Mouse (Mus musculus) telencephalon, adult 2 months (tissue): ENCODE data around the gene Card14.
"Not testable (repeated sequence)": the region's sequence is repeated elsewhere in the genome, so short reads cannot be mapped to it uniquely, and the experiment has no call there.

Source experiments
- DNase-seq: peaks from one replicate; pipeline ENCODE4 v3.0.0-alpha.2; 2011; ENCODE audit warnings: low read depth, low spot score

Card14 gene

DNA sequence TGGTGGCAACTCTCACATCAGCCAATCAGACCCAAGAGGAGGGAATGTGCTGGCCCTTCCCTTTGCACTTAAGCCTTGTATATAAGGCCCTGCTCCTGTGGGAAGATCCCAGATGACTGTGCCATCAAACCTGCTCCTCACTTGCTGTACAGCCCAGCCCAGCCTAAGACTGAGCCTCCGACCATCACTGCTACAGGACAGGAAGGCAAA, at the start of gene Card14:
TSS of gene Card14 (plus strand) at position 111 of the 210 bp plus-strand sequence.
- no peak for DNase-seq

DNA sequence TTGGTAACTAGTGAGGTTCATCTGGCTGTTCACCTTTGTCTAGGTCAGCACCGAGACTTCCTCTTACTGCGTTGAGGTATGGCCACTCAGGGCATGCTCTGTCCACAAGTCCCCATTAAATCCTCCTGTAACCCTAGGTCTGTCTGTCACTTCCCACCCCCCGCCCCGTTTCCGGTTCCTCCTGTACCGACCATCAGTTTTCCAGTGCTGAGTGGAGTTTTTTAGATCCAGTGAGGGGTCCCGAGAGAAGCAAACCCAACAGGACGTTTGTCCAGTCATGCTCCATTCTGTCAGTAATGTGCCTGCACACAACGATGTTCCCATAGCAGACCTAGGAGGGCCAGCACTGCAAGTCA, 49.4 kb upstream of the Card14 start:
- no peak for DNase-seq

DNA sequence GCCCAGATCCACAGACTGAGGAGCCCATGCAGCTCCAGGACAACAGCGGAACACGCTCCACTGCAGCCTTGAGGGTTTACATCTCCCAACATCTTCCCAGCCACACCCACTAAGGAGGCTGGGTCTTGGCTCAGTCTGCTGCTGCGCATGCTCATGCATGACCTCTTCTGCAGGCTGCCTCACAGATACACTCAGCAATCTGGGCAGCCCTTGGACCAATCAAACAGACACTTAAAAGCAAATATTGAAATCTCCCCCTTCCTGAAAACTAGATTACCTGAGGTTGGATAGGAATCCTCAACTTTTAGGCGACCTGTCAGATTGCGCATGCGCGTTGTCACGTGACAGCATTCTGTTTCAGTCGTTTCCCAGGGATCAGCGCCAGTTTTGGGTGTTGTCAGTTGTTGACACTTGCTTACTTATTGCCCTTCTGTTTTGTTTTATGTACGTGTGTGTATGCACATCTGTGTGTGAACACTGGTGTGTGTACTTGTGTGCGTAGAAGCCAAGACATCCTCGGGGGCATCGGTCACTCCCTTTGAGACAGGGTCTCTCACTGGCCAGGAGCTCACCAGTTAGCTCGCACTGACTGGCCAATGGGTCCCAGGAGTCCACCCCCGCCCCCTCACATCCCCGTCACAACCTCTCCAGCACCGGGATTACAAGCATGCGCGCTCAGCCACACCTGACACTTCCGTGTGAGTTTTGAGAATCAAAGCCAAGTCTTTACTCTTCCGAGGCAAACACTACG, 48.8 kb upstream of the Card14 start:
- no peak for DNase-seq

DNA sequence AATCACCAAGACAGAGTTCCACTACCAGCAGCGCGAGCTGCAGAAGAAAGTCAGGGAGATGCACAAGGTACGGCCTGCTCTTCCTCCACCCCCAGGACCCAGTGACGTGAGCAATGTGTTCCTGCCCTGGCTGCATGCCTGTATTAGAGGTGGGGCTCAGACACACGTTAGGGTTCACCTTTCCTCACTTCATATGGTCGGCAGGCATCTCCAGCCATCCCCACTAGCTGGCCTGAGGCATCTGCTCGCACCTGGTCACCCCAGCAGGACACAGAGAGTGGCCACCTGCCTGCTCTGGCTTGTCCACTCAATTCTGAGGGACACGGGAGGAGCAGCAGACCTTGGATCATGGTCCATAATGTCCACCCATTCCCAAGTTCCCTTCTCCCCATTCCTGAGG, 47.6 kb upstream of the Card14 start:
- no peak for DNase-seq

DNA sequence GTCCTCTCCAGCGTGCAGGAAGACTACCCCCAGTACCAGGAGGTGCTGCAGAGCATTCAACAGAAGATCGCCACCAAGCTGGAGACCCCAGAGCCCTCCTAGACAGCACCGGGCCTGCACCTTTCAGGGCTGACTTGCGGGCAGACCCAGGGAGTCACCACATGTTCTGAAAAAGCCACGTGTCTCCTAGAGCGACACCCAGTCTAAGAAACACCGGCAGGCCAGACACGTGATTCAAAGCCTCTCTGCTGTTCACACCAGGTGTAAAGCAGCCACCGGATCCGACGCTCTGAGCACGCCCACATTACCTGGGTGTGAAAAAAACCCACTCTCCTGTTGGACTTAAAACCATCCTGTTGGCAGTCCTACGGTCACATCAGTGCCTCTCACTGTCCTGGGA, 43.2 kb upstream of the Card14 start:
- no peak for DNase-seq

DNA sequence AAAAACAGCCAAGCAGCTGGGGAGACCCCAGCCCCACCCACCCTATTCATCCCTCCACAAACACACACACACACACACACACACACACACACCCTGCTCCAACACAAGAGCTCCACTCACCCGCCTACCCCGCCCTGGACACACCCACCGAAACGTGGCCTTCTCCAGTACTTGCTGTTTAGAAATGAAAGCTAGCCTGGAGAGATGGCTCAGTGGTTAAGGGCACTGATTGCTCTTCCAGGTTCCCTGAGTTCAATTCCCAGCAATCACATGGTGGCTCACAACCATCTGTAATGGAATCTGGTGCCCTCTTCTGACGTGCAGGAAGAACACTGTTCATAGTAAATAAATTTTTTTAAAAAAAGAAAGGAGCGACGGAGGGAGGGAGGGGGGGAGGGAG, 41.8 kb upstream of the Card14 start:
- DNase-seq: no peak

DNA sequence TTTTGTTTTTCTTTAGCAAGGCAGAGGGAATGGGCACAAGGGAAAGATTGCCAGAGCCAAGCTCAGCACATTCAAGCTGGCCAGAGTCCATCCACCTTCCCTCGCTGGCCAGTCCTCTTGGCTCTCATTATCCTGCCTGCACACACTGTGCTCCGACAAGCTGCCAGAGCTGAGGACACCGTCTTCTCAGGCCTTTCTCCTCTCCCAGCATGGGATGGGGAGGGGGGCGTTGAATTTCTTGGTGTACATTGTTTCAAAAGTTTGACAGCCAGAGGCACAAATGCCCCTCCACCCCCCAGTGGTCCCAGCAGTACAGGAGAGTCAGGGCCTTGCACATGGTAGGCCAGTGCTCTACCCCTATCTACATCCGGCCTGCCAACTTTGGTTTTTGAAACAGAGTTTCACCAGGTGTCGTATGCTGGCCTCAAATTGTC, 40.3 kb upstream of the Card14 start:
- DNase-seq: no peak

DNA sequence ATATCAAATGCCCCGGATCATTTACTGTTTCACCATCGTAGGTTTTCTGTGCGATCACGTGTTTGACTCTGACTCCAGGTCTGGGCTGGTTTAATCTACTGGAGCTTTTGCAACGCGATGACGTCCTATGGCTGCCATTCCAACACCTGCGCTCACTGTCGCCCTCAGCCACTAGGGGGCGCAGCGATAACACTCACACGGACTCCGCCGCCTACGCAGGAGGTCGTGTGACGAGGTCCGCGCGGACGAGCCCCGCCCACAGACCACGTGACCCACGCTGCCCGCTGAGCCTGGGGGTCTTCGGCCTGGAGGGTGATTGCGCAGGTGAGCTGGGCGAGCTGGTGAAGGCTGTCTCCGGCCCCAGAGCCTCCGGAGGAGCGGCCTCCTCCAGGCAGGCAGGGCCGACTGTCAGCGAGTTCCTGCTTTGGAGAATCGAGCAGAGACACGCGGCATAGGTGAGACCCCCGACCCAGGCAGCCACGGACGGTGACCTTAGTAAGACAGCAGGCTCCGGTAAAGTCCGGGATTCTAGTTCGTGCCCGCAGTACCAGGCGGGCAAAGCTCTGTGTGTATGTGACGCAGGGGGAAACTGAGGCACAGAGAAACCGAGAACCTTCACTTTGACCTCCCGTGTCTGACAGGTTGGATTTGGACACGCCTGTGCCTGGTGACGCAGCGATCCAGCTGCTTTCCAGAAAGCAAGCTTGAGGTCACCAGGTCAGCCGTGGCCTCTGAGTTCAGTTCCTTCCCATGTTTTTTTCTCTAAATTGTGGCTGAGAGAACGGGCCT, 39.6 kb upstream of the Card14 start, which contains the start of gene Gaa:
TSS of gene Gaa (plus strand) at position 120 of the 789 bp plus-strand sequence.
- DNase-seq: peak; percentile 84

DNA sequence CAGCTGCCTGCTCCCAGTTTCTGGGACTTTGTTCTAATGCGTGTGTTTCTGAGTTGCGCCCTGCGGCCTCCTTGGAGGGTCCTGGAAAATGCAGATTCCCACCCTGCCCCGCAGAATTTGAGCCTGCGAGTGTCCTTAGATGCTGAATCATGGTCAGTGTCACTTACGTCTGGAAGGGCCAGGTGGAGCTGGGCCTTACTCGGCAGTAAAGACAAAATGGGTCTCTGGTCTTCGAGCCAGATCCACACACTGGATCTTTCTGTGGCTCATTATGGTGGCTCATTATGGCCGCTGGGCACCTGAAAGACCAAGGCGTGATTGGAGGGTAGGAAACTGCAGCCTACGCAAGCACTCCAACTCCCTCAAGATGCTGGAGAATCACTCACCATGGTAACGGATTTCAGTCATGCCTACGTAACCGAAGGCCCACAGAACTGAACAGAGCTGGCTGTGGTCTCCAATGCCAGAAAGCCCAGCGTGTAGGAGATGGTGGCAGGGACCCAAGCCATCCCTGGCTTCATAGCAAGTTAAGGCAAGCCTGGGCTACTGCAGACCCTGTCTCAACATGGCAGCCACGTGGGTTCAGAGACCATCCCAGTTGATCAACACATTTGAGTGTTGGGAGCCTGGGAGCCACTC, 38.9 kb upstream of the Card14 start:
- DNase-seq: peak; percentile 86

DNA sequence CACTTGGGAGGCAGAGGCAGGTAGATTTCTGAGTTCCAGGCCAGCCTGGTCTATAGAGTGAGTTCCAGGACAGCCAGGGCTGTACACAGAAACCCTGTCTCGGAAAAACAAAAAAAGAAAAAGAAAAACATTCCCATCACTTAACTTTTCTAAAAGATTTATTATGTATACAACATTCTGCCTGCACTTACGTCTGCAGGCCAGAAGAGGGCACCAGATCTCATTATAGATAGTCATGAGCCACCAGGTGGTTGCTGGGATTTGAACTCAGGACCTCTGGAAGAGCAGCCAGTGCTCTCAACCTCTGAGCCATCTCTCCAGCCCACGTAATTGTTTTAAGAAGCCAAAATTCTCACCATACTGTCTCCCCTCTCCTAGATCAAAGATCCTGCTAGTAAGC, 35.1 kb upstream of the Card14 start:
- DNase-seq: not testable (repeated sequence)

DNA sequence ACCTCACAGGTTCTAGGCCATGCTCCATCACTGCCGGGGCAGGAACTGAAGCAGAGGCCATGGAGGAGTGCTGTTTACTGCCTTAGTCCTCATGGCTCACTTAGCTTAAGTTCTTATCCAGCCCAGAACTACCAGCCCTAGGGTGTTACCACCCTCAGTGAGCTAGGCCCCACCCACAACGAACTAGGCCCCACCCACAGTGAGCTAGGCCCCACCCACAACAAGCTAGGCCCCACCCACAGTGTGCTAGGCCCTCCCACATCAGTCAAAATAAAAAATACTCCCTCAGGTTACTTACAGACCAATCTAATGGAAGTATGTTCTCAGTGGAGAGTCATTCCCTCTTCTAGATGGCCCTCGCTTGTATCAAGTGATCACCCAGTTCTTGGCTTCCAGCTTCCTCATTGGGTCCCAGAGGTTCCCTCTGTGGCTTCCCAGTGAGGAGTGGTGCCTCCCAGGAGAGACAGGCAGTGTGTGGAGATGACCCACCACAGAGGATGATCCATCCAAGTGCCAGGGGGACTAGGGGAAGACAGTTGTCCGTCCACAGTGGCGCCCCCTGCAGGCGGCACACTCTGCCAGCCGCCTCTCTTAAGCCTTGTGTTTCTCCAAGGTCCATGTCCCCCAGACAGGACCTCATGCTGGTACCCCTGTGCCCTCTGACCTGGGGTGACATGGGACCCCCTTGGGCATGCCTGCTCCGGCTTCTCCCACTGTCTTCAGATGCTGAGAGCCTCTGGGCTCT, 34.2 kb upstream of the Card14 start:
- no peak for DNase-seq

DNA sequence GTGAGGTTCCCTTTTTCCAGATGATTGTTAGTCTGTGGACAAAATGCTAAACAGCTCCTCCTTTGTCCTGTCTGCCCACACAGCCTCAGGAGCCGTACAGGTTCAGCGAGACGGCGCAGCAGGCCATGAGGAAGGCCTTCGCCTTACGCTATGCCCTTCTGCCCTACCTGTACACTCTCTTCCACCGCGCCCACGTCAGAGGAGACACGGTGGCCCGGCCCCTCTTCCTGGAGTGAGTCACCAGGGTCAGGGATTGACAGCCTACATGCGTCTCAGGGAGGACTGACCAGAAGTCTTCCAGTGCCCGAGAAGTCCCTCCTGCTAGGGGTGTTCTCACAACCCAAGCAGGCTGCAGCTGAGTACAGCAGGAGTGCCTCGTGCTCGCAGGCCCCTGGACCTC, 26.5 kb upstream of the Card14 start:
- DNase-seq: no peak

DNA sequence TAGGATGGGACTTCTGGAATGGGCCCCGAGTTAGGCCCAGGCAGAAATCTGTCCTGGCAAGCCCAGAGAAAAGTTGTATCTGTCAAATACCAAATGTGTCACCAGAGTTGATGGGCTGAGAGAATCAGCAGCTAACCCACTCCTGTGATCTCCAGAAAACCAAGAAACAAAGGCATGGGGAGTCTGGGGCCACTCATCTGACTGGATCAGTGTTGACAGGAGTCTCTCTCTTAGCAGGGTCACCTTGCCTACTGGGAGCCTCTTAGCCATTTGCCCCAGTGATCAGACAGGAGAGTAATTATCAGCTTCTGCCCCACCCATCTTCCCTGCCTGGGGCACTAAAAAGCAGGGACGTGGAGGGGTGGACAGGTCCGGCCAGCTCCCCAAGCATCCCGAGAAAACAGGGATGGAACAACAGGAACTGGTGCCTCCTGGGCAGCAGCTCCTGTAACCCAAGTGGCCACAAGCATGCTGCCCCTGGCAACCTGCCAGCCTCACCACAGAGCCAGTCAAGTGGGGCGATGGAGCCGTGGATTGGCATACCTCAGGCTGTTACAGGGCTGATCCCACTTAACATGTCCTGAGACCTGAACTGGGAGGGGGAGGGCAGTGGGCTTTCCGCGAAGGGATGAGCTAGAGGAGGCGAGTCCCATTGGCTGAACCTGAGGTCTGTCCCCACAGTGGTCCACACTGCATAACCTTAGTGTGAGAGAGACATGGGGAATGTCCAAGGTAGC, 21.6 kb upstream of the Card14 start:
- no peak for DNase-seq

DNA sequence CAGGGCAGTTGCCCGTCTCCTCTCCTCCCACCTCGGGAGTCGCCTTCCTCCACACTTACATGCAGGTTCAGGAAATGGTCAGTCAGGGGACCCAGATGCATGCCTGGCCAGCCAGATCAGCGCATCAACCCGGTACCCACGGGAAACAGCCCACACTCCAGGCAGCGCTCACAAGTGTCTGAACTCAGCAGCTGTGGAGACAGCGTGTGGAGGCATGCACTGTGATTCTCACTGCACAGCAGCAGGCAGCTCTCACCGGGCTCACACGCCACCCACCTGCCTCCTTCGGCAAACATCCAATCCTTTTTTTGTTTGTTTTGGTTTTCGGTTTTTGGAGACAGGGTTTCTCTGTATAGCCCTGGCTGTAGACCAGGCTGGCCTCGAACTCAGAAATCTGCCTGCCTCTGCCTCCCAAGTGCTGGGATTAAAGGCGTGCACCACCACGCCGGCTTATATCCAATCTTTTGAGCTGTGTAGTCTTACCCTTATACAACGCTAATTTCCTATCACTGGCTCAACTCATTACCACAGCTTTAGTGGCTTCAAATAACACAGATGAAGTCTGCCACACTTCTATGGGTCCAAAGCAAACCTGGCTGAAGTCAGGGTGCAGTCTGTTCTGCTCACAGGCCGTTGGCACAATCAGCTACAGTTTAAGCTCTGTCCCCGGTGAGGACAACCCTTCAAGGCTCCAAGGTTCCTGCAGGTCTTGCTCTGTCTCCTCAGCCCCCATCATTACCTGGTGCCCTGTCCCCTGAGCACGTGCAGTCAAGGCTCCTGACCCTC, 20.2 kb upstream of the Card14 start:
- no peak for DNase-seq

DNA sequence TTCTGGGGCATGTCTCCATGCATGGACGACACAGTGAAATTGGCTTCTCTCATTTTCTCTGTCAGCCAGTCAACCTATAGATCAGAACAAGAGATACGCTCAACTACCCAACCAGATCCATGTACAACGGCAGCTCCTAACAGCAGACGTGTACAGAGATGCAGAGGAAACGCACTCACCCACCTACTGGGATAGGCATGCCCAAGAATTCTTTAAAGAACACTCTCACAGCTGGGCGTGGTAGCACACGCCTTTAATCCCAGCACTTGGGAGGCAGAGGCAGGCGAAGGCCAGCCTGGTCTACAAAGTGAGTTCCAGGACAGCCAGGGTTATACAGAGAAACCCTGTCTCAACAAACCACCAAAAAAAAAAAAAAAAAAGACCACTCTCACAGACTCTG, 14.7 kb upstream of the Card14 start:
- not testable (repeated sequence) for DNase-seq

DNA sequence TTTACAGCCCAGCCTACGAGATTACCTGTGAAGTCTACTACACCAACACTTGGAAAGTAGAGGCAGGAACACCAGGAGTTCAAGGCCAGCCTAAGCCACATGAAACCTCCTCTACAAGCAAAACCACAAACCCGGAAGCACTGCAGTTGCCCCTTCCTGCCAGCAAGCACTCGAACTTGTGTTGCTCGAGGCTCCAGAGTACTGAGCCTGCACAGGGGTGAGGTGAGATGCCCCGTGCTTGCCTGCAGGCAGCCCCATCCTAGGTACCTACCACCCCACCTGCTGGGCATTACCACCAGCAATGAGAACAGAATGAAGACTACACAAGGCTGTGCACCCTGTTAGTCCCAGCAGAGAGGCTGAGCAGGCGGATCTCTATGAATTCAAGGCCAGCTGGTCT, 9.6 kb upstream of the Card14 start:
- DNase-seq: no peak

DNA sequence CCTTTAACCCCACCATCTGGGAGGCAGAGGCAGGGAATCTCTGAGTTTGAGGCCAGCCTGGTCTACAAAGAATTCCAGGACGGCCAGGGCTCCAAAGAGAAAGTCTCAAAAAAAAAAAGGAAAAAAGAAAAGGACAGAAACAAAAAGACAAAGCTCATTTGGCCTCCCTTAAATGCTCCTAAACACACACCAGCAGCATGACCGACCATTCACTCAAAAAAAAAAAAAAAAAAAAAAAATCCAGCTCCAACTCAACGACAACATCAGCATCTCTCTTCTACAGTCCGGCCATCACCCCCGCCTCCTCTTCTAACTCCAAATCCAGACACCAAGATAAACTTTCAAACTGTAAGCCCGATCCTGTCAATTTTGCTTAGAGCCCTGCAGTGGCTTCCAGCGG, 8.7 kb upstream of the Card14 start:
- no peak for DNase-seq

DNA sequence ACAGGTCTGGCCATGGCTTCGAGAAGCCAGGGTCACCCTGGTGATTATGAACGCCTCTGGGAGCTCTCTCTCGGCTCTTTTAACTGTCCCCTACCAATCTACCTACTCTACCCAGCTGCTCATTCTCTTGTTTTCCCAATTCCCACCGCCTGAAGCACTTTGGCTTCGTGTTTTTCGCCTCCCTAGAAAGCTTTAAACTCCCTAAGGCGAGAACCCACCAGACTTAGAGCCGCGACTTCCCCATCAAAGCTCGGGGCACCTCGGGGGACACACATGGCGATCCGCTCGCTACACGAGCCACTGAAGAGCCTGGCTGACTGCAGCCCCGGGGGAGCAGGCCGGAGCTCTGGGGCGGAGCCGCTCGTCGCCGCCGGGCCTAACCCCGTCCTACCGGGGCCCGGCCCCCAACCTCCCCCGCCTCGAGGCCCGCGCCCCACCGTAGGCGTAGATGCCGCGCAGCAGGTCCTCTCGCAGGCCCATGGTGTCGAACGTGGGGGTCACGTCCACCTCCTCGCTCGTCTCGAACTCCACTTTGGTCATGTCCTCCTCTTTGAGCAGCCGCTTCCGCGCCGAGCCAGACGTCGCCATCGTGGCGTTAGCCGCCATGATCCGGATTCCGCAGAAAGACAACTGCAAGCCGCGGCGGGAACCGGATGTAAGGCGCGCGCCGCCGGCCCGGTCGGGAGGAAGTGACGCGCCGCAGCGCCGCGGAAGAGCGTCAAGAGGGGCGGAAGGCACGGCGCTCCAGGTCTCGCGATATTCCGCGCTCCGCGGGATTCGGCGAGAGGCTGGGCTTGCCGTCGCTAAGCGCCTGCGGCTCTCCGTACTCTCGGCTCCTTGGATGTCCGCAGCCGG, 8.0 kb upstream of the Card14 start, which contains the start of gene Eif4a3:
TSS of gene Eif4a3 (minus strand) at position 699 of the 855 bp plus-strand sequence.
- DNase-seq: peak; percentile 94

DNA sequence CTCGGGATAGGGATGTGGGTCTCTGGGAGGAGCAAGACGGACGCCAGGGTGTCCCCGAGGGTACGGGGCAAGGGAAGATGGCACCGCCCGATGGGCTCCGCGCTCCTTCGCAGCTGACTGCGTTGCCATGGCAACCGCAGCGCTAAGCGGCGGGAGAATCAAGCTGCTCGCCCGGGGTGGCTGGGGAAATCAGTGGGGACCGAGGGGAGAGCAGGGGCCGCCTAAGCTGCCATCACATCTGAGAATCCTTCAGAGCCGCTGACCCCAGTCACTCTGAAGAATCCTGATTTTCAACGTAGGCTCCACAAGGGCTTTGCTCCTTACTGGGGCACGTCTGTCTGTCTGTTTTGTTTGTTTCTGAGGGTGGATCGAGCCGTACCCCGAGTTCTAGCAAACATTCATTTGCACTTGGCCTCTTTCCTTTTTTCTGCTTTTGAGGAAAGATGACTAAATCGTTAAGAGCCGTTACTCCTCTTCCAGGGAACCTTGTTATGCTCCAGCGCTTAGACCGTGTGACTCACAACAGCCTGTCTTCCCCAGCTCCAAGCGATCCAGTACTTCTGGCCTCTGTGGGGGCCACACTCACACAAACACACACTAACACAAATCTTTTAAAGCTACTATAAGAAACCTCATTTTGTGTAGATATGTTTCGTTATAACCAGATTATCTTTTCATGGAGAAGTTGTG, 7.2 kb upstream of the Card14 start:
- no peak for DNase-seq
